Mouse (Mus musculus) left cerebral cortex, adult 8-10 months (tissue): Measurements from ENCODE around the gene Ankrd31. TPM values are rescaled to one million over a fixed set of nuclear protein-coding genes. Genes with fewer than 3 reads are reported as not detected.
"Not testable (repeated sequence)": the region's sequence is repeated elsewhere in the genome, so short reads cannot be mapped to it uniquely, and the experiment has no call there.

Experiments used
- DNase-seq, 2 experiments: peaks; one replicate each; pipeline ENCODE4 v3.0.0; 2022; ENCODE audit warnings: low spot score in 2 of 2
- total RNA-seq, 4 experiments: library from RNA; stranded (reverse); gene quantifications; 2 replicates each; pipeline ENCODE4 v1.2.4; 2022

Ankrd31 gene
- total RNA-seq, 4 experiments from 2014 or later = 0.12 to 0.44 (median 0.34) TPM

DNA sequence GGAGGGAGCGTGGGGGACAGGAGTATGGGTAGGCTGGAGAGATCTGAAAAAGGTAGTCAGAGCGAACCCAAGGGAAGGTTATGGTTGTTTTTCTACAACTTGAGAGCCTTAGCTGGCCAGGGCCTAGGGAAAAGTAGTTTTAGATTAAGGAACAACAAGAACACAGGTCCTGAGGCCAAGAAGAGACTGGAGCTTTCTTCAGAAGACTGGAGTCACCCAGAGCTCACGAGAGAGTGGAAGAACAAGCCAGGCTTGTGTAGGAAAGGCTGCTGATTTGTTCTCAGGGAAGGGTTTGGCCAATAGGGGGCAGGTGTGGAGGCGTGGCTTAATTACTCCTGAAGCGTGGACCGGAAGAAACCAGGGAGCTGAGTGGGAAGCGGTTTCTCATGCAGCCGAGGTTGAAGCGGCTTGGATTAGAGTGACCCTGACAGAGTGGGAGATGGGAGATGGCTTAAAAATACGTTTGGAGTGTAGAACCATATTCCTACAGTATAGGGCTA is 189.0 kb downstream of the Ankrd31 start:
- DNase-seq = no peak

DNA sequence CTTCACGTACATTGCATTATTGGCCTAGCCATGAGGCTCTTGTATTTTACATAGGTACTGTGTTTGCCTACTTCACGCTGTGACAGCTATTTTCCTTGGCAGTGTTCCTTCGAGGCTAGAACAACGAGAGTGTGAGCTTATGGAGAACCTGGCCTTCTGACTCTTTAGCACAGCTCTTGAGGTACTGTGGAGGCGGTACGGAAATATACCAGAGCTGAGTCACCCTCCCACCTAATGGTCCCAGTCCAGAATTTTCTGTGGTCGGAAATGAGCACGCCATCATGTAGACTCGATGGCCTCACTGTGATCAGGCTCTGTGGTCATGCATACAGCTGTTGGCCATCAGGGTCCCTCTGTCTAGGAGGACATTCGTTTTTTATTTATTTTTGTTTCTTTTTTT is 191.6 kb downstream of the Ankrd31 start:
- peak in 1 of 2 experiments; percentile 44 for DNase-seq

DNA sequence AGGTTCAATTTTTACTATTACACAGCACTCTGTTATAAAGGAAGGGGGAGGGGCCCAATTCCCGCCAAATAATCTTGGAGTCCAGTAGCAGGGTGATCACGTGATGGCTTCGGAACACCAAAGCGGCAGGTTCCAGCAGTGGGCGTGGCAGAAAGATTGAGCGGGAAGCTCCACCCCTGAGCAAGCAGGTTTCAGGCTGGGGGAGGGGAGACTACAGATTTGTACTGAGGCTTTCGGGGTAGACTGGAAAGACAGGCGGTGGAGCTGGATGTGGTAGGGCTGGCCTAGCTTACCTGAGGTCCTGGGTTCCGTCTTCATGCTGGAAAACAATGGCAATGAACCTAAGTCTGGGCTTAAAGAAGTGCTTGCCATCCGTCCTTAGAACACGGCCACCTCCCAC is 193.4 kb downstream of the Ankrd31 start:
- DNase-seq = not testable (repeated sequence)

DNA sequence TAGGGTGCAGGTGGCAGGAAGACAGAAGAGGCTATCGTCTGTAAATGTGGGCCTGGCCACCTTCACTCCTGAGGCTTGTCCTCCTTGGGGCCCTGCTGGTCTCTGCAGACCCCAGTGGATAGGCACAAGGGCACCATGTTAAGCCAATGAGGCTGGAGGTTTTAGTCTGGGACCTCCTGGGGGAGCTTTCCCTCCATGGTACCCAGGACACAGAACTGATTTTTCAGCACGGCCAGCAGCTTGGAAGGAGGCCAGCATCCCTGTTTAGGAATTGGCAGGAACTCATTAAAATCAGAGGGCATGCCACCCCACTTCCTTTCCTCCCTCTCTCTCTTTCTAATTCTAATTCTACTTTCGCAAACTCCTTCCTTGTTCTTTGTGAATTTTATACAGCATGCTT is 195.5 kb downstream of the Ankrd31 start:
- peak in 1 of 2 experiments; percentile 48 for DNase-seq

DNA sequence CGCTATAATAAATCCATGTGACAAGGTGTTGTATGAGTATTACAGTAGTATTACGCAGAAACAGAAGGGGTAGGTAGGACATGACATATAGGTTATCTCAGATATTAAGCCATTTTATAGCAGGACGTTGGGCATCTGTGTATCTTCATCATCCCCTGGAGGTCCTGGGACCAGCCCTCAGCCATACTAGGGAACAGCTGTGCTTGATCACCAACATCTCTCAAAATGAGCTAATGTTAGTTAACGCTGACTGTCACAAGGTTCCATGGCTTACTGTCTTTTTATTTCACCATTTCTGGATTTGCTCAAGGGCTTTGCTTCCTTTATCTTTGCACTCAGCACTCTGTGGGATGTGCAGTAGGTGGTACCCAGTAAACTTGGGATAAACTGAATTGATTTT is 197.7 kb downstream of the Ankrd31 start:
- DNase-seq = no peak

DNA sequence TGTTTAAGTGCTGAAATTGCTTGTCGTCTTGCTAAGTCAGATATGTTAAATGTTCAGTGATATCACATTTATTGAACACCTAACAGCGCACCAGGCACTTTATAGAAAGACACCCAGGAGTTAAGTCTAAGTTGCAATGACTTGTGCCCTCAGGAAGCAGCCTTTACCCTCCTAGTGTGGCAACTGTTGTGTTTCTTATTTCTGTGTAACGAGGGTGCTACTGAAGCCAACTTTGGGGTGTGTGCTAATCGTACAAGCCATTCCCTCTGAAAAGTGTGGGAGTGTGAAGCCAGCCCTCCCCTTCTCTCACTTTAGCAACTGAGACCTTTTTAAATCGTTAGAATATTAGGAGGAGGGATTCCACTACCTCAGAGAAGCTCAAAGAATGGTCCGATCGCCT is 199.7 kb downstream of the Ankrd31 start:
- DNase-seq = no peak

DNA sequence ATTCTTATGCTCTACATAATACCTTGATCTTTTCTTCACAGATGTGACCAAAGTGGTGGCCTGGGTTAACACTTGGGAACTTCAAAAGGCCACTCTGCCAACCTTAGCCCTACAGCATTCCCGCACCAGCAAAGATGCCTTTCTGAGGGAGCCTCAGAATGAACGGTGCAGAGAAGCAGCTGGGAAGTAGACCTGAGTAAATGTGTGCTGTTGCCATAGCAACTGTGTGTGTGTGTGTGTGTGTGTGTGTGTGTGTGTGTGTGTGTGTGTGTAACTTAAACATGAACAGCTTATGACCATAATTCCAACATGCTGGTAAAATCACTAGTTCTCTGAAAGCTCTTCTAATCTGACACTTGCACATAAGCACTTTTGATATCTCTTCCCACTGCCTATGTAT is 203.8 kb downstream of the Ankrd31 start:
- no peak for DNase-seq

DNA sequence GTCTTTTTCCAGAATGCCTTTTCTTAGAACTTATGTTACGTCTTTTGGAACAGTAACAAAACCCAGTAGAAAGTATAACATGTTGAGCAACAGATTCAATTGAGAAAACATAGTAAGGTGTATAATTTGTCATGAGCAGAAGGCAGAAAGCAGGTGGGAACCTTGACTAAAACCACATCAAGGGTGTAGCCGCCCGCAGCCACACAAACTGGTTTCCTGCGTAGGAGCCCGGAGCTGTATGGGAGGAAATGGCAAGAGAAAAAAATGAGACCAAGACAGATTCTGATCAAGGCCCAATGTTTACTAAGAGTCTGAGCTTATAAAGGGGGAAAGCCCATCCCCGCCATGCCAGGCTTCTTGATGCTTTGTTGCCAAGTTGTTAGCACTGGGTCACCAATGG is 208.4 kb downstream of the Ankrd31 start:
- no peak for DNase-seq

Other genes starting within 250 kb of the Ankrd31 start
- gene Polk, start 205.7 kb upstream of the Ankrd31 start, total RNA-seq = 10 to 100 TPM; 12.8 to 15.2 (median 14.3) TPM
- gene Col4a3bp, start 205.7 kb upstream of the Ankrd31 start, total RNA-seq = 10 to 100 TPM; 65.8 to 84.1 (median 71.5) TPM
- gene Hmgcr, start 77.3 kb upstream of the Ankrd31 start, total RNA-seq = 100 to 1,000 TPM; 129 to 171 (median 150) TPM
- 10 to 100 TPM; 10.6 to 16.4 (median 11.2) TPM for gene Gcnt4, start 176.4 kb downstream of the Ankrd31 start, total RNA-seq